Mouse (Mus musculus) heart, postnatal 0 days (tissue): Measurements from ENCODE around the gene Lat.

Experiments
- CTCF ChIP-seq: IDR thresholded peaks from 2 replicates; pipeline ENCODE4 v1.5.1; 2016; ENCODE audit warnings: antibody characterized with exemption, control low read depth, low read depth
- EP300 ChIP-seq: IDR thresholded peaks from 2 replicates; pipeline ENCODE4 v1.6.1; 2016; ENCODE audit warnings: antibody characterized with exemption, low read depth

- TF ChIP-seq EP300 (no peak), CTCF (no peak)
Measured at GRCm38 (mm10) chr7:126314273-126314672, 55.1 kb downstream of the Lat start.
